In the genomic region with DNA sequence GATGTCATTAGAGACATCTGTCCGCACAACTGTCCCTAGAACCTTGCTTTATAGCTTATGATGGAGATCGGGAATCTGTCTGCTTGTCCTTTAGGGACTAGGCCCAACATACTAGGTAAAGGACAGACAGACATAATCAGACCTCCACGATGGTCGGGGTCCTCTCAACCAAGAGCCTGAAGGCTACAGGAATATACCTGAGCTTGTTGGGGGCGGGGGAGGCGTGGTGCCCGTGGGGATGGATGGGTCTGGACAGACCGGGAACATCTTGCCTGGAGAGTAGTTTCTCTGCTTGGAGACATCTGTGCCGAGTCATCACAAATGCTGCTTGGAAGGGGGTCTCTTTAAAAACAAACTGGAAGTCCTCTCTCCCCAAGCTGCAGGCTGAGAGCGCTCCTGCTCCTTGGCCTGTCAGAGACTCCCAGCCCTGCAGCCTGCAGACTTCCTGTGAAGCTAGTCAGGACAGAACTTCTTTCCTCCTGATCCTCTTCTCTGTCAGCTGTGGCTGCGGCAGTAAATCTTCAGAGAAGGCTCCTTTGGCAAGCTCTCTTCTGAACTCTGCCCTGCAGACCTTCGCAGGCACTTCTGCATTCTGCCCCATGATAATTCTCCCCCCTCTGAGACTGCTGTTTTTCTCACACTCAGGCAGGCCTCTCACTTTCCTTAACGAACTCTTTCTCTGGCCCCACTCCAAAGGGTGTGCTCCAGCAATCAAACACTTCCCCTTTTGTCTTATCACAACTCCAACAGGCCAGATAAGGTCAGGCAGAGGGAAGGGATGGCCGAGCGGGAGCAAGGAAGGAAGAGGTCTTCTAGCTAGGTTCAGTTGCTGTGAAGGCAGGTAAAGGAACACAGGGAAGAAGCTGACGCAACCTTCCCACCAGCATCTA, we compare ENCODE assay signal across 9 mouse cellular contexts.
A peak's percentile ranks its signal among the peaks of the same experiment; 100 is the strongest.
DNase-seq lines count a peak whose midpoint lies in the region; ATAC-seq and TF ChIP-seq lines count a peak whose summit lies in the region.
"Had no signal": no experiment of that assay in that cellular context is flagged by ENCODE, and none has a peak within 500 bp of the region (broad histone marks: within the 10 kb centered on the region; RNA-seq: fewer than 3 reads in every experiment).

No protein-coding gene starts in this region.

- no peak overlapping the region for H3K9ac ChIP-seq in embryonic facial prominence, embryonic 13.5 days
- no peak overlapping the region for H3K9ac ChIP-seq in liver, embryonic 14.5 days (replicated peaks)
- H3K9ac ChIP-seq in hindbrain, embryonic 16.5 days (ENCODE audit: low read depth, low read length), result no peak overlapping the region
- H3K9ac ChIP-seq: midbrain, embryonic 12.5 days had no signal

- no peak for TF ChIP-seq CTCF in liver, embryonic 14.5 days (IDR thresholded peaks at IDR 0.05; ENCODE audit: low read depth)

- WGBS in embryonic facial prominence, embryonic 13.5 days, result 53% methylated on average over 16 of the region's 16 CpGs
- 20% methylated on average over 16 of the region's 16 CpGs for WGBS in liver, embryonic 14.5 days (ENCODE audit: insufficient replicate concordance)
- WGBS in hindbrain, embryonic 16.5 days, result 67% methylated on average over 16 of the region's 16 CpGs

- H3K27me3 ChIP-seq in embryonic facial prominence, embryonic 13.5 days, result no peaks in the 10 kb centered on the region
- no peaks in the 10 kb centered on the region for H3K27me3 ChIP-seq in liver, embryonic 14.5 days (ENCODE audit: control insufficient read depth, insufficient read depth, low read length)
- no peaks in the 10 kb centered on the region for H3K27me3 ChIP-seq in hindbrain, embryonic 16.5 days (replicated peaks; ENCODE audit: control insufficient read depth, insufficient read depth, low read length)
- H3K27me3 ChIP-seq: midbrain, embryonic 12.5 days had no signal

- H3K9me3 ChIP-seq in embryonic facial prominence, embryonic 13.5 days, result no peaks in the 10 kb centered on the region
- H3K9me3 ChIP-seq in liver, embryonic 14.5 days (ENCODE audit: control insufficient read depth, low read length), result no peaks in the 10 kb centered on the region
- H3K9me3 ChIP-seq in hindbrain, embryonic 16.5 days (ENCODE audit: control insufficient read depth, low read length), result no peaks in the 10 kb centered on the region
- H3K9me3 ChIP-seq: midbrain, embryonic 12.5 days had no signal

- peaks cover 12% of the 10 kb centered on the region for H3K4me1 ChIP-seq in embryonic facial prominence, embryonic 13.5 days
- H3K4me1 ChIP-seq in liver, embryonic 14.5 days (replicated peaks; ENCODE audit: control insufficient read depth in 2 of 2, insufficient read depth in 2 of 2, low read length in 1 of 2), result peaks cover 0 to 5% of the 10 kb centered on the region in 2 experiments; a peak in 3 of 4 replicates
- H3K4me1 ChIP-seq in hindbrain, embryonic 16.5 days (ENCODE audit: control insufficient read depth, insufficient read depth, low read depth, low read length), result no peaks in the 10 kb centered on the region
- H3K4me1 ChIP-seq: midbrain, embryonic 12.5 days had no signal

- peak overlapping the region; percentile 44; the same call in 1 of the 2 replicates for H3K27ac ChIP-seq in embryonic facial prominence, embryonic 13.5 days
- no peak overlapping the region for H3K27ac ChIP-seq in liver, embryonic 14.5 days
- H3K27ac ChIP-seq in hindbrain, embryonic 16.5 days (ENCODE audit: low read depth, low read length), result no peak overlapping the region
- H3K27ac ChIP-seq: midbrain, embryonic 12.5 days had no signal

- DNase-seq in right cerebral cortex, postnatal 10 days (ENCODE audit: low spot score in 2 of 2), result peak; percentile 23
- no peak for DNase-seq in right cerebral cortex, postnatal 14 days
- DNase-seq in liver, embryonic 14.5 days (ENCODE audit: low read depth in 3 of 3, low spot score in 3 of 3), result peak; percentile 11 to 18 (median 11)
- DNase-seq in ovary, postnatal 14 days (ENCODE audit: low spot score), result peak; percentile 24
- DNase-seq in right cerebral cortex, adult 2 months (ENCODE audit: low spot score in 2 of 2), result no peak

- no peak for ATAC-seq in embryonic facial prominence, embryonic 13.5 days (ENCODE audit: insufficient number of reproducible peaks, insufficient read depth, low FRiP score, low TSS enrichment, low read depth)
- ATAC-seq in hematopoietic stem cell, adult 5-6 weeks (replicated peaks in 1 of 2; ENCODE audit: insufficient read depth in 1 of 2, low FRiP score in 2 of 2, low TSS enrichment in 1 of 2, low read depth in 1 of 2, poor library complexity in 2 of 2, severe bottlenecking in 2 of 2), result peak; percentile 93
- ATAC-seq in liver, embryonic 14.5 days (ENCODE audit: insufficient read depth), result peak; percentile 59
- no peak for ATAC-seq in hindbrain, embryonic 16.5 days

- no peak overlapping the region for H3K4me3 ChIP-seq in embryonic facial prominence, embryonic 13.5 days
- H3K4me3 ChIP-seq in liver, embryonic 14.5 days (ENCODE audit: insufficient read depth in 1 of 2, low read depth in 2 of 2, low read length in 2 of 2), result no peak overlapping the region
- H3K4me3 ChIP-seq in hindbrain, embryonic 16.5 days (ENCODE audit: low read length), result no peak overlapping the region
- H3K4me3 ChIP-seq: midbrain, embryonic 12.5 days had no signal

- TF ChIP-seq EP300 in liver, embryonic 14.5 days (IDR thresholded peaks at IDR 0.05; ENCODE audit: low read depth), result no peak

- H3K4me2 ChIP-seq in embryonic facial prominence, embryonic 13.5 days, result peak overlapping the region; percentile 27
- peak overlapping the region; percentile 4; the same call in 1 of the 2 replicates for H3K4me2 ChIP-seq in liver, embryonic 14.5 days (ENCODE audit: low read depth)
- H3K4me2 ChIP-seq in hindbrain, embryonic 16.5 days (ENCODE audit: low read length), result no peak overlapping the region
- H3K4me2 ChIP-seq: midbrain, embryonic 12.5 days had no signal

- no peaks in the 10 kb centered on the region for H3K36me3 ChIP-seq in embryonic facial prominence, embryonic 13.5 days
- H3K36me3 ChIP-seq in liver, embryonic 14.5 days (replicated peaks; ENCODE audit: control insufficient read depth, insufficient read depth, low read depth), result no peaks in the 10 kb centered on the region
- H3K36me3 ChIP-seq in hindbrain, embryonic 16.5 days (ENCODE audit: control insufficient read depth, insufficient read depth, low read length), result no peaks in the 10 kb centered on the region
- H3K36me3 ChIP-seq: midbrain, embryonic 12.5 days had no signal

Comparison
In these comparisons a context has a peak if more than half of its experiments do, and no peak if none do; other contexts are left out.
1. DNase-seq: peak in right cerebral cortex, postnatal 10 days (2 of 2), liver, embryonic 14.5 days (3 of 3) and ovary, postnatal 14 days (single experiment); none in right cerebral cortex, postnatal 14 days (single experiment) and right cerebral cortex, adult 2 months (0 of 2).
2. ATAC-seq: peak in hematopoietic stem cell, adult 5-6 weeks (2 of 2) and liver, embryonic 14.5 days (single experiment); none in embryonic facial prominence, embryonic 13.5 days (single experiment) and hindbrain, embryonic 16.5 days (single experiment).